Mouse (Mus musculus) olfactory bulb, adult 2 months (tissue): ENCODE measurements around the gene Dchs1.

ENCODE experiments used
- CTCF ChIP-seq: fragments of 200-500 bp; IDR thresholded peaks from 2 replicates; pipeline ENCODE4 v1.5.1; 2012; ENCODE audit warnings: low read depth, mild to moderate bottlenecking, low read length, moderate library complexity; ENCODE audit not compliant: insufficient read depth
- POLR2A ChIP-seq: fragments of 200-500 bp; IDR thresholded peaks from 2 replicates; pipeline ENCODE4 v1.6.1; 2012; ENCODE audit warnings: mild to moderate bottlenecking, low read depth, low read length, moderate library complexity; ENCODE audit not compliant: insufficient read depth

GRCm38 (mm10) chr7:105791147-105791546 is 3.7 kb upstream of the Dchs1 start:
- no peak for TF ChIP-seq POLR2A
- no peak for TF ChIP-seq CTCF
